Mouse (Mus musculus) heart, adult 8-10 months (tissue): ENCODE results near the gene Csrnp1. TPM values are rescaled to one million over a fixed set of nuclear protein-coding genes. Genes with fewer than 3 reads are reported as not detected.

Source experiments
- DNase-seq: peaks from one replicate; pipeline ENCODE4 v3.0.0; 2022; ENCODE audit warnings: low spot score
- total RNA-seq, 4 experiments: library from RNA; stranded (reverse); gene quantifications; 2 replicates each; pipeline ENCODE4 v1.2.4; 2022

Gene Csrnp1
- total RNA-seq, 4 experiments from 2014 or later = 10.9 to 32.1 (median 16.1) TPM

- DNase-seq = no peak
These were observed 35.7 kb downstream of the Csrnp1 start for GRCm38 (mm10) chr9:119948804-119949203.

GRCm38 (mm10) chr9:119945173-119945900 lies 39.1 kb downstream of the Csrnp1 start:
- no peak for DNase-seq

- DNase-seq = no peak
These were observed 41.1 kb downstream of the Csrnp1 start for GRCm38 (mm10) chr9:119943326-119943725.

GRCm38 (mm10) chr9:119941861-119942260 lies 42.6 kb downstream of the Csrnp1 start:
- DNase-seq = no peak

GRCm38 (mm10) chr9:119941407-119941806 lies 43.1 kb downstream of the Csrnp1 start:
- no peak for DNase-seq

GRCm38 (mm10) chr9:119939646-119940045 lies 44.8 kb downstream of the Csrnp1 start:
- no peak for DNase-seq

GRCm38 (mm10) chr9:119938496-119938895 lies 46.0 kb downstream of the Csrnp1 start:
- no peak for DNase-seq

- peak; percentile 94 for DNase-seq
These were observed 47.3 kb downstream of the Csrnp1 start, which contains the start of the genes Gorasp1 and Ttc21a for GRCm38 (mm10) chr9:119937005-119937773. TSS of gene Gorasp1 (minus strand) at chr9:119937565. TSS of gene Ttc21a (plus strand) at chr9:119937606.

GRCm38 (mm10) chr9:119933675-119934074 lies 50.8 kb downstream of the Csrnp1 start:
- no peak for DNase-seq

GRCm38 (mm10) chr9:119932358-119932757 lies 52.1 kb downstream of the Csrnp1 start:
- DNase-seq = no peak

- DNase-seq = no peak
These were observed 58.0 kb downstream of the Csrnp1 start for GRCm38 (mm10) chr9:119926497-119926896.

GRCm38 (mm10) chr9:119925729-119926128 lies 58.7 kb downstream of the Csrnp1 start:
- DNase-seq = no peak

GRCm38 (mm10) chr9:119925120-119925657 lies 59.3 kb downstream of the Csrnp1 start:
- no peak for DNase-seq

- DNase-seq = no peak
These were observed 61.0 kb downstream of the Csrnp1 start for GRCm38 (mm10) chr9:119923462-119923861.

Other genes with a start within 250 kb of the Csrnp1 start
- gene Scn11a, start 159.2 kb downstream of the Csrnp1 start, total RNA-seq = under 1 TPM in 1 of 4 experiments, not detected in 3; 0.09 TPM
- gene Wdr48, start 89.8 kb downstream of the Csrnp1 start, total RNA-seq = 10 to 100 TPM; 22.3 to 25.9 (median 23.6) TPM
- gene Gorasp1, start 47.1 kb downstream of the Csrnp1 start, total RNA-seq = 10 to 100 TPM; 35.0 to 41.4 (median 37.9) TPM
- gene Ttc21a, start 47.1 kb downstream of the Csrnp1 start, total RNA-seq = under 1 TPM in 1 of 4 experiments, not detected in 3; 0.09 TPM
- 100 to 1,000 TPM; 130 to 157 (median 141) TPM for gene Xirp1, start 38.9 kb upstream of the Csrnp1 start, total RNA-seq
- gene Cx3cr1, start 85.2 kb upstream of the Csrnp1 start, total RNA-seq = 1 to 10 TPM in 2 of 4 experiments, under 1 TPM in 2; 0.89 to 1.3 (median 1.1) TPM
- gene Ccr8, start 107.5 kb upstream of the Csrnp1 start, total RNA-seq = not detected
- 10 to 100 TPM; 20.0 to 23.2 (median 21.8) TPM for gene Slc25a38, start 125.7 kb upstream of the Csrnp1 start, total RNA-seq
- gene Rpsa, start 143.0 kb upstream of the Csrnp1 start, total RNA-seq = 100 to 1,000 TPM; 429 to 518 (median 467) TPM
- under 1 TPM in 3 of 4 experiments, not detected in 1; 0.16 to 0.53 (median 0.33) TPM for gene Mobp, start 165.0 kb upstream of the Csrnp1 start, total RNA-seq